Mouse (Mus musculus) testis, adult 2 months (tissue): ENCODE data around the gene Nuak1. TPM values are rescaled to one million over a fixed set of nuclear protein-coding genes. Genes with fewer than 3 reads are reported as not detected.

Experiments
- H3K27ac ChIP-seq: fragments of 200-500 bp; 2 replicates; pipeline ENCODE4 v1.5.1; 2012; ENCODE audit warnings: low read depth, low read length; ENCODE audit not compliant: control insufficient read depth, insufficient read depth
- H3K27me3 ChIP-seq: fragments of 200-500 bp; 2 replicates; pipeline ENCODE4 v1.6.1; 2012; ENCODE audit warnings: mild to moderate bottlenecking, low read length, moderate library complexity; ENCODE audit not compliant: control insufficient read depth, insufficient read depth
- H3K36me3 ChIP-seq: fragments of 200-500 bp; 2 replicates; pipeline ENCODE4 v1.6.1; 2012; ENCODE audit warnings: mild to moderate bottlenecking, low read length; ENCODE audit not compliant: control insufficient read depth, insufficient read depth
- H3K4me1 ChIP-seq: fragments of 200-500 bp; 2 replicates; pipeline ENCODE4 v1.6.1; 2012; ENCODE audit warnings: low read length; ENCODE audit not compliant: control insufficient read depth, insufficient read depth
- H3K4me3 ChIP-seq: fragments of 200-500 bp; 2 replicates; pipeline ENCODE4 v1.5.1; 2012; ENCODE audit warnings: low read depth, mild to moderate bottlenecking, low read length, moderate library complexity, mixed read lengths; ENCODE audit not compliant: control insufficient read depth
- CTCF ChIP-seq: fragments of 200-500 bp; IDR thresholded peaks from 2 replicates; pipeline ENCODE4 v1.5.1; 2012; ENCODE audit warnings: low read depth, mild to moderate bottlenecking, inconsistent platforms, low read length, moderate library complexity; ENCODE audit not compliant: control insufficient read depth, insufficient read depth, insufficient replicate concordance
- POLR2A ChIP-seq: fragments of 200-500 bp; IDR thresholded peaks from 2 replicates; pipeline ENCODE4 v1.6.1; 2012; ENCODE audit warnings: low read depth, mild to moderate bottlenecking, inconsistent platforms, low read length, moderate library complexity; ENCODE audit not compliant: control insufficient read depth
- polyA plus RNA-seq: library from polyadenylated mRNA; depleted of rRNA; stranded (reverse); fragments of >200 nt; gene quantifications from 2 replicates; pipeline ENCODE4 v1.2.3, GENCODE M21; 2012

Nuak1 gene
- polyA plus RNA-seq, 1 experiment = 1.6 TPM

DNA sequence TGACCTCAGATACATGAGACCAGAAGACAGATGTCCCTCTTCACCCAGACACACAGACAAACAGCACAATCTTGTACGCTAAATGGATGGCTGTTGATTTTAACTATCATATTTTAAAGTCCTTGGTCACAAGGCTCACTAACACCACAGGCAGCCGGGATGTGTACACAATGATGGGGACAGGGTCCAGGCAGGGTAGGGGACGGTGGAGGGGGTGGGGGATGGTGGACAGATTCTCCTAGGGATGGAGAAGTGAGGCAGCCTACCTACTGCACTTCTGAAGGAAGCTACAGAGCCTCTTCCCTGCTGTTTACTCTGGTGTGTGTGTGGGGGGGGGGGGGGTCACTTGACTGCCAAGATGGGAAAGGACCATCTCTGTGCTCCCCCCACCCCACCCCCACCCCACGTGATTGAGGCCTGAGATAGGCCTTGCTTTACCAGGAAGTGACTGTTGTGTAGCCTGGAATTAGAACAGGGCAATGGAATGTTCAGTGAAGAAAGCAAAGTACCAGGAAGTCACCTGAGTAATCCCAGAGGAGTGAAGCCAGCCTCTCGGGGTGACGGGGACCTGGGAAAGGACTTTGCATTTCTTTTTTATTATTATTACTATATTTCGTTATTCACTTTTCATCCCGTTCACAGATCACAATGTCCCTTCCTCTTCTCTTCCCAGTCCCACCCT is 20.2 kb upstream of the Nuak1 start:
- H3K36me3 ChIP-seq = no peaks in the 10 kb centered on the region
- H3K27me3 ChIP-seq = no peaks in the 10 kb centered on the region
- no peak overlapping the region; the same call in 1 of the 2 replicates for H3K4me3 ChIP-seq
- TF ChIP-seq CTCF = no peak
- no peak for TF ChIP-seq POLR2A
- H3K4me1 ChIP-seq = peaks cover 7% of the 10 kb centered on the region
- H3K27ac ChIP-seq = no peak overlapping the region

DNA sequence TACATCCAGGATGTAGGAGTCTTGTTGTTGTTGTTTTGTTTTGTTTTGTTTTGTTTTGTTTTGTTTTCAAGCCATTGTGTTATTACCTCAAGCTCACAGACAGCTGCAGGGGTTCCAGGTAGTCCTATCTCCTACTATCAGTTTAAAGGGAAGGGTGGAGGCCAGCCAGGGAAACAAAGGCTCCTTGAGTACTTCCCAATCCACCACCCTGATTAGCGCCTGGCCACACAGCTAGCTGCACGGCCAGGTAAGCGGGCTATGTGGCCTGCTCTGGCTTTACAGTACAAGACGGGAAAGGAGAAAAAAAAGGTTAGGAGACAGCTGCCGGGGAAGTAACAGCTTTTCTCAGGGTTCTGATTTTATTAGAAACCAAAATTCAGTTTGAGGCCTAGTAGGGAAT is 17.7 kb upstream of the Nuak1 start:
- no peaks in the 10 kb centered on the region for H3K27me3 ChIP-seq
- no peaks in the 10 kb centered on the region for H3K36me3 ChIP-seq
- H3K27ac ChIP-seq = no peak overlapping the region
- H3K4me1 ChIP-seq = peaks cover 7% of the 10 kb centered on the region
- peak overlapping the region; percentile 77 for H3K4me3 ChIP-seq
- TF ChIP-seq POLR2A = no peak
- no peak for TF ChIP-seq CTCF

DNA sequence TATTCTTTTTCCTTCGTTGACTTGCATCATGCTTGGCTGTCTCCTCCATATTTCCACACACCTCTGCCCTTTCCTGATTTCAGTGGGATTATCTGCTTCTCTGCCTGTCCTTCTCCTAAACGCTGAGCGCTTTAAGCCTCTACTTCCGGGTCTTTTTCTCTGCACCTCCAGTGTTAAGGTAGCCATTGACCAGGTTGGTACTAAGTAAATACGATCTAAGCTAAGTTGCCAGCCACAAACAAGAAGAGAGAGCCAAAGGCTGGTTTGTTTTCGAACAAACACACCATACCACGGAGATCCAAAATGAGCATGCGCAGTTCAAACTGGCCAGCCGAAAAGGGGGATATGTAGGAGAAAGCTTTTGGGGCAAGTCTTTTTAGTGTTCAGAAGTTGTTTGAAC is 17.1 kb upstream of the Nuak1 start:
- Histone ChIP-seq H3K27ac (no peak overlapping the region), H3K27me3 (no peaks in the 10 kb centered on the region), H3K4me3 (peak overlapping the region; percentile 77), H3K36me3 (no peaks in the 10 kb centered on the region), H3K4me1 (peaks cover 7% of the 10 kb centered on the region)
- no peak for TF ChIP-seq CTCF
- TF ChIP-seq POLR2A = no peak

DNA sequence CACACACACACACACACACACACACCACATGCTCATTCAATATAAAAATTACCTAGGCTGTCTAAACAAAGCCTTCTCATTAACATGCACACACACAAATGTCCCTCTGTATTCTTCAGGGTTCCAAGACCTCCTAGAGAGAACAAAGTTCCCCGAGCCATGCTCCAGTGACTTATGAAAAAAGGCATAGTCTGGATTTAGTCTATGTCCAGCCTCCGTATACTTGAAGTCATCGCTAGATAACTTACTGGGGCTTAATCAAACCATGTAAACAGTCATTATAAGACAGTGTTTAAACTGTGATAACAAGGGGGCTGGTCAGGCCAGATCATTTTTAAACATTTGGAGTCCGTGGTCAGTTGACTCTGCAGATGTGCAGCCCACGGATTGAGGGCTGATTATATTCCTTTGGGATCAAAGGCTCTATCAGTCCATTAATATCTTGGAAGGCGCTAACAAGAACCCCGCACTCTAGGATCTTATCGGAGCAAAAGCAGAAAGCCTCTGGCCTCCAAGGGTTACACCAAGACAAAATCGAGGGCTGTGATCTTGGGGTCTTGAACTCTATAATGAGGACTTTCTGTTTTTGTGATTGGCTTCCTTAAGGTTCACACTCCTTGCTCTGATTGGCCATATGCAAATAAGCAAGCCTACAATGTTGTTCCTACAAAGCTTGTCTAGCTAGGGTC is 16.4 kb upstream of the Nuak1 start:
- H3K27ac ChIP-seq = no peak overlapping the region
- TF ChIP-seq POLR2A (no peak), CTCF (no peak)
- no peaks in the 10 kb centered on the region for H3K27me3 ChIP-seq
- no peaks in the 10 kb centered on the region for H3K36me3 ChIP-seq
- peaks cover 7% of the 10 kb centered on the region for H3K4me1 ChIP-seq
- no peak overlapping the region for H3K4me3 ChIP-seq

DNA sequence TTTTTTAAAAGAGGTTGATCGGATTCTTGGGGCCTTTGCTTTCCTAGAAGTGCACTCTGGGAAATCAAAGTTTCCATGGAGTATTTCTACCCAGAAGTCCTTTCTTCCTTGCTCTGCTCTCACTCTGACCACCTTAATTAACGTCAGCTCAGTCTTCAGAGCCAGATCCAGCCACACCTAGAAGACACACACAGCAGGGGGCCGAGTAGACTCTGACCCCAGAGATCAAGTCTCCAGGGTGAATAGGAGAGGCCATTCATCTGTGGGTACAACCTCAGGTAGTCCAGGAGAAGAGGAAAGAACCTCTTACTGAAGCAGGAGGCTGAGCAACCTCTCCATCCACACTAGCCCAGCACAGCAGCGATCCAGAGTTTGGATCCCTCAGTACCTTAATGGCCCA is 11.5 kb upstream of the Nuak1 start:
- no peaks in the 10 kb centered on the region for H3K36me3 ChIP-seq
- H3K27ac ChIP-seq = no peak overlapping the region
- H3K27me3 ChIP-seq = no peaks in the 10 kb centered on the region
- H3K4me1 ChIP-seq = peaks cover 2% of the 10 kb centered on the region
- TF ChIP-seq CTCF (no peak), POLR2A (no peak)
- H3K4me3 ChIP-seq = no peak overlapping the region

DNA sequence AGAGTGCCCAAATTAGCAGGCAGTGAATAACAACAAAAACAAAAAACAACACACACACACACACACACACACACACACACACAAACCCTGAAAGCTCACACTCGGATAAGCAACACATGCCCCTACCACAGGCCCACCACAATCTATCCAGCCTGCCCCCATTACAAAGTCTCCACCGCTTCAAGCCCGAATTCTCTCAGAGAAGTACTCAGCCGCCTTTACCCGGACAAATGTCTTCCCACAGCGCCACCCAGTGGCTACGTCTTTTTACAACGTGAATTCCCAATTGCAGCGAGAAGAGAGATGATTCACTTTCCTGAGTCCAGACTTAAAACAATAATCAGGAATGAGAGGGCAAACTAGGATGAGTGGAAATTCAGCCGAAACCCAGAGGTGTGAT is 10.3 kb upstream of the Nuak1 start:
- peaks cover 2% of the 10 kb centered on the region for H3K4me1 ChIP-seq
- no peak overlapping the region for H3K27ac ChIP-seq
- H3K36me3 ChIP-seq = no peaks in the 10 kb centered on the region
- H3K4me3 ChIP-seq = no peak overlapping the region
- TF ChIP-seq POLR2A (no peak), CTCF (peak; percentile 58)
- no peaks in the 10 kb centered on the region for H3K27me3 ChIP-seq

DNA sequence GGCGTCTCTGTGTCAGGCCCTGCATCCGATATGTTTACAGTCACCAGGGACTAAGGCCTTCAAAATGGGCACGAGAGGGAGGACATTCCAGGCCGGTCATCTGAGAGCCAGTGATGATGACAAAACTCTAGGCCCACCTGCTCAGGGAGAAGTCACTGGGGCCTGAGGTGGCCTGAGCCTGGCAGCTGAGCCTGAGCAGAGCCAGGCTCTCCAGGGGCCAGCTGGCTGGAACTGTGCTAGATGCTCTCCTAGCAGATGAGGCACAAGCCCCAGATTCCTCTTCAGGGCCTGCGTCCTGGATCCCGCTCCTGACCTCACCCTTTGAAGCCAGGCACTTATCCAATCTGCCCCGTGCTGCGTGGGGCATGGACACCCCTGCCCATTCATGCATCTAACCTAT is 9.3 kb upstream of the Nuak1 start:
- no peaks in the 10 kb centered on the region for H3K27me3 ChIP-seq
- H3K4me1 ChIP-seq = peaks cover 2% of the 10 kb centered on the region
- H3K4me3 ChIP-seq = no peak overlapping the region
- H3K27ac ChIP-seq = no peak overlapping the region
- no peak for TF ChIP-seq POLR2A
- no peaks in the 10 kb centered on the region for H3K36me3 ChIP-seq
